Mouse (Mus musculus): ENCODE data around the gene Krt4. TPM values are rescaled to one million over a fixed set of nuclear protein-coding genes. Genes with fewer than 3 reads are reported as not detected.

The Krt4 gene
- polyA plus RNA-seq, 1 experiment from 2014 or later: not detected

GRCm38 (mm10) chr15:101904849-101905248 lies 19.7 kb downstream of the Krt4 start:
- no peaks in the 10 kb centered on the region for H3K36me3 ChIP-seq (ENCODE audit: control insufficient read depth, insufficient read depth, low read length)
- WGBS: 89% methylated on average over 5 of the region's 5 CpGs
- no peaks in the 10 kb centered on the region for H3K9me3 ChIP-seq (ENCODE audit: control insufficient read depth, low read length)
- H3K4me1 ChIP-seq (ENCODE audit: control insufficient read depth, insufficient read depth, low read length): no peaks in the 10 kb centered on the region
- no peak overlapping the region for H3K4me2 ChIP-seq
- DNase-seq (ENCODE audit: low spot score, missing footprints) (peak; percentile 59), ATAC-seq (ENCODE audit: low FRiP score) (no peak)
- H3K27ac ChIP-seq (ENCODE audit: low read depth, low read length): no peak overlapping the region
- no peak overlapping the region for H3K9ac ChIP-seq (ENCODE audit: low read length)
- no peak overlapping the region for H3K4me3 ChIP-seq (ENCODE audit: low read depth, low read length)
- H3K27me3 ChIP-seq (ENCODE audit: control insufficient read depth, insufficient read depth, low read length): no peaks in the 10 kb centered on the region

- Histone ChIP-seq H3K4me2 (no peak overlapping the region), H3K9ac (ENCODE audit: low read length) (no peak overlapping the region), H3K4me3 (ENCODE audit: low read depth, low read length) (no peak overlapping the region), H3K36me3 (ENCODE audit: control insufficient read depth, insufficient read depth, low read length) (no peaks in the 10 kb centered on the region), H3K9me3 (ENCODE audit: control insufficient read depth, low read length) (no peaks in the 10 kb centered on the region), H3K4me1 (ENCODE audit: control insufficient read depth, insufficient read depth, low read length) (no peaks in the 10 kb centered on the region), H3K27me3 (ENCODE audit: control insufficient read depth, insufficient read depth, low read length) (no peaks in the 10 kb centered on the region), H3K27ac (ENCODE audit: low read depth, low read length) (no peak overlapping the region)
- DNase-seq (ENCODE audit: low spot score, missing footprints): peak; percentile 61
- WGBS: 58% methylated on average over 12 of the region's 12 CpGs
- ATAC-seq (ENCODE audit: low FRiP score): no peak
These were observed 22.1 kb downstream of the Krt4 start for GRCm38 (mm10) chr15:101902171-101903149.

- Histone ChIP-seq H3K9me3 (ENCODE audit: control insufficient read depth, low read length) (no peaks in the 10 kb centered on the region), H3K27me3 (ENCODE audit: control insufficient read depth, insufficient read depth, low read length) (no peaks in the 10 kb centered on the region), H3K27ac (ENCODE audit: low read depth, low read length) (no peak overlapping the region), H3K9ac (ENCODE audit: low read length) (no peak overlapping the region), H3K4me3 (ENCODE audit: low read depth, low read length) (no peak overlapping the region), H3K4me2 (no peak overlapping the region), H3K4me1 (ENCODE audit: control insufficient read depth, insufficient read depth, low read length) (no peaks in the 10 kb centered on the region), H3K36me3 (ENCODE audit: control insufficient read depth, insufficient read depth, low read length) (no peaks in the 10 kb centered on the region)
- 93% methylated on average over 4 of the region's 4 CpGs for WGBS
- DNase-seq (ENCODE audit: low spot score, missing footprints) (no peak), ATAC-seq (ENCODE audit: low FRiP score) (no peak)
These were observed 29.3 kb downstream of the Krt4 start for GRCm38 (mm10) chr15:101895216-101895615.

GRCm38 (mm10) chr15:101892820-101893219 lies 31.7 kb downstream of the Krt4 start, which contains the start of gene Krt76:
Gene Krt76, minus strand, starts transcription at chr15:101892920.
- H3K36me3 ChIP-seq (ENCODE audit: control insufficient read depth, insufficient read depth, low read length): no peaks in the 10 kb centered on the region
- no peak within 1 kb of the TSS for H3K4me3 ChIP-seq (ENCODE audit: low read depth, low read length)
- ATAC-seq (ENCODE audit: low FRiP score) (no peak), DNase-seq (ENCODE audit: low spot score, missing footprints) (no peak)
- H3K4me1 ChIP-seq (ENCODE audit: control insufficient read depth, insufficient read depth, low read length): no peaks in the 10 kb centered on the region
- no peak within 1 kb of the TSS for H3K9ac ChIP-seq (ENCODE audit: low read length)
- 60% methylated on average over 4 of the region's 4 CpGs for WGBS
- no peak within 1 kb of the TSS for H3K4me2 ChIP-seq
- H3K27ac ChIP-seq (ENCODE audit: low read depth, low read length): no peak within 1 kb of the TSS
- H3K9me3 ChIP-seq (ENCODE audit: control insufficient read depth, low read length): no peaks in the 10 kb centered on the region
- no peaks in the 10 kb centered on the region for H3K27me3 ChIP-seq (ENCODE audit: control insufficient read depth, insufficient read depth, low read length)

GRCm38 (mm10) chr15:101879776-101880175 lies 44.8 kb downstream of the Krt4 start:
- no peak overlapping the region for H3K4me3 ChIP-seq (ENCODE audit: low read depth, low read length)
- no peaks in the 10 kb centered on the region for H3K9me3 ChIP-seq (ENCODE audit: control insufficient read depth, low read length)
- DNase-seq (ENCODE audit: low spot score, missing footprints) (no peak), ATAC-seq (ENCODE audit: low FRiP score) (no peak)
- H3K4me2 ChIP-seq: no peak overlapping the region
- H3K36me3 ChIP-seq (ENCODE audit: control insufficient read depth, insufficient read depth, low read length): no peaks in the 10 kb centered on the region
- H3K27me3 ChIP-seq (ENCODE audit: control insufficient read depth, insufficient read depth, low read length): no peaks in the 10 kb centered on the region
- H3K27ac ChIP-seq (ENCODE audit: low read depth, low read length): no peak overlapping the region
- no peaks in the 10 kb centered on the region for H3K4me1 ChIP-seq (ENCODE audit: control insufficient read depth, insufficient read depth, low read length)
- 25% methylated on average over 9 of the region's 11 CpGs for WGBS
- H3K9ac ChIP-seq (ENCODE audit: low read length): no peak overlapping the region

GRCm38 (mm10) chr15:101878041-101878440 lies 46.5 kb downstream of the Krt4 start:
- Histone ChIP-seq H3K9ac (ENCODE audit: low read length) (no peak overlapping the region), H3K27ac (ENCODE audit: low read depth, low read length) (no peak overlapping the region), H3K27me3 (ENCODE audit: control insufficient read depth, insufficient read depth, low read length) (no peaks in the 10 kb centered on the region), H3K36me3 (ENCODE audit: control insufficient read depth, insufficient read depth, low read length) (no peaks in the 10 kb centered on the region), H3K4me3 (ENCODE audit: low read depth, low read length) (no peak overlapping the region), H3K4me1 (ENCODE audit: control insufficient read depth, insufficient read depth, low read length) (no peaks in the 10 kb centered on the region), H3K4me2 (no peak overlapping the region), H3K9me3 (ENCODE audit: control insufficient read depth, low read length) (no peaks in the 10 kb centered on the region)
- WGBS: 75% methylated on average over 2 of the region's 2 CpGs
- DNase-seq (ENCODE audit: low spot score, missing footprints) (no peak), ATAC-seq (ENCODE audit: low FRiP score) (no peak)

- Histone ChIP-seq H3K27ac (ENCODE audit: low read depth, low read length) (no peak overlapping the region), H3K4me1 (ENCODE audit: control insufficient read depth, insufficient read depth, low read length) (no peaks in the 10 kb centered on the region), H3K27me3 (ENCODE audit: control insufficient read depth, insufficient read depth, low read length) (no peaks in the 10 kb centered on the region), H3K9ac (ENCODE audit: low read length) (no peak overlapping the region), H3K36me3 (ENCODE audit: control insufficient read depth, insufficient read depth, low read length) (no peaks in the 10 kb centered on the region), H3K4me3 (ENCODE audit: low read depth, low read length) (no peak overlapping the region), H3K9me3 (ENCODE audit: control insufficient read depth, low read length) (no peaks in the 10 kb centered on the region), H3K4me2 (no peak overlapping the region)
- ATAC-seq (ENCODE audit: low FRiP score) (no peak), DNase-seq (ENCODE audit: low spot score, missing footprints) (no peak)
- WGBS: 85% methylated on average over 1 of the region's 1 CpGs
These were observed 50.2 kb downstream of the Krt4 start for GRCm38 (mm10) chr15:101874383-101874782.

GRCm38 (mm10) chr15:101873231-101873630 lies 51.3 kb downstream of the Krt4 start:
- 59% methylated on average over 4 of the region's 4 CpGs for WGBS
- H3K4me3 ChIP-seq (ENCODE audit: low read depth, low read length): no peak overlapping the region

GRCm38 (mm10) chr15:101869431-101869830 lies 55.1 kb downstream of the Krt4 start, which contains the start of gene Krt77:
Gene Krt77, minus strand, starts transcription at chr15:101869705.
- DNase-seq (ENCODE audit: low spot score, missing footprints) (no peak), ATAC-seq (ENCODE audit: low FRiP score) (no peak)
- Histone ChIP-seq H3K4me3 (ENCODE audit: low read depth, low read length) (no peak within 1 kb of the TSS), H3K27me3 (ENCODE audit: control insufficient read depth, insufficient read depth, low read length) (no peaks in the 10 kb centered on the region), H3K9me3 (ENCODE audit: control insufficient read depth, low read length) (no peaks in the 10 kb centered on the region), H3K4me2 (no peak within 1 kb of the TSS), H3K9ac (ENCODE audit: low read length) (no peak within 1 kb of the TSS), H3K27ac (ENCODE audit: low read depth, low read length) (no peak within 1 kb of the TSS), H3K4me1 (ENCODE audit: control insufficient read depth, insufficient read depth, low read length) (no peaks in the 10 kb centered on the region), H3K36me3 (ENCODE audit: control insufficient read depth, insufficient read depth, low read length) (no peaks in the 10 kb centered on the region)
- 25% methylated on average over 6 of the region's 6 CpGs for WGBS

More at GRCm38 (mm10) chr15:101873231-101873630, 51.3 kb downstream of the Krt4 start:
- H3K27me3 ChIP-seq (ENCODE audit: control insufficient read depth, insufficient read depth, low read length): no peaks in the 10 kb centered on the region
- ATAC-seq (ENCODE audit: low FRiP score) (no peak), DNase-seq (ENCODE audit: low spot score, missing footprints) (no peak)
- no peak overlapping the region for H3K9ac ChIP-seq (ENCODE audit: low read length)
- no peak overlapping the region for H3K4me2 ChIP-seq
- H3K9me3 ChIP-seq (ENCODE audit: control insufficient read depth, low read length): no peaks in the 10 kb centered on the region
- H3K27ac ChIP-seq (ENCODE audit: low read depth, low read length): no peak overlapping the region
- H3K4me1 ChIP-seq (ENCODE audit: control insufficient read depth, insufficient read depth, low read length): no peaks in the 10 kb centered on the region
- H3K36me3 ChIP-seq (ENCODE audit: control insufficient read depth, insufficient read depth, low read length): no peaks in the 10 kb centered on the region

All from midbrain, embryonic 11.5 days (tissue).